Mouse (Mus musculus) kidney, postnatal 25 days (tissue): ENCODE data around the gene Olfr301.

Source experiments
- DNase-seq, 2 experiments: peaks; one replicate each; pipeline ENCODE4 v3.0.0; 2021; ENCODE audit warnings: mixed read lengths in 2 of 2

Olfr301 gene

GRCm38 (mm10) chr7:86403546-86403945 lies at the start of gene Olfr301:
Gene Olfr301, plus strand, starts transcription at chr7:86403846.
- DNase-seq, result no peak

DNA sequence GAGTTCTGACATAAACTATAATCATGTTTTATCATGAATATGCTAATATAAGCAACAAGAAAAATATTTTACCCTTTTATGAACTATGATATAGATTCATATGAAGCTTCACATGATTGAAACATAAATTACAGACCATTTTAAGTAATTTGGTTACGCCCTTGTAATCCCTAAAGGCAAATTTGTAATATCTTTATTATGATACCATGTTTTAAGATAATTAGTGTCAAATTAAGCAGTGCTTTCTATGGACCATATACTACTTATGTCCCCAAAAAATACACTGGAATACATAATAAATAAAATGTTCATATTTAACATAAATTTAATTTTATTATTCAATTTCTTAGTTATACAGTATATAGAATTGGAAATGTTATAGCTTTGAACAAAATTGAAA lies 36.8 kb upstream of the Olfr301 start, which contains the start of gene Olfr305:
Gene Olfr305 (minus strand): TSS at position 101 of the 400 bp plus-strand sequence.
- DNase-seq, result no peak

GRCm38 (mm10) chr7:86385769-86386168 lies 17.9 kb upstream of the Olfr301 start:
- no peak for DNase-seq

GRCm38 (mm10) chr7:86386558-86386957 lies 17.1 kb upstream of the Olfr301 start, which contains the start of gene Olfr304:
Gene Olfr304, minus strand, starts transcription at chr7:86386658.
- no peak for DNase-seq

DNA sequence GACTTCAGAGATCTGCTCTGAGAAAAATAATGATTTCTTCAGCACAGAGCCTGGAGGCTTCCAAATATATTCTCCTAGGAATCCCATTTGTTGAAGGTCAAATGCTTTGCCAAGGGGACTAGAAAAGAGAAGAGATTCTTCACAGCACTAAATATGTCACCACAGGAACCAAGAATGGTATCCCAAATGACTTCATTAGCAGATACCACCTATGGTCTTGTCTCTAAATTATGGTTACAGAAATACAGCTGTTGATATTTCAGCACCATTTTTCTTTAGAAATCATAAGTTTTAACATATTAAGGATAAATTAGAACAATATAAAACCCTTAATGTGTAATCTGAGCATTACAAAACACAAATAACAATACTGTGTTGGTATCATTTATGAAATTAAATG lies 6.0 kb upstream of the Olfr301 start, which contains the start of gene Olfr303:
Gene Olfr303 (minus strand): TSS at position 101 of the 400 bp plus-strand sequence.
- DNase-seq, result no peak

DNA sequence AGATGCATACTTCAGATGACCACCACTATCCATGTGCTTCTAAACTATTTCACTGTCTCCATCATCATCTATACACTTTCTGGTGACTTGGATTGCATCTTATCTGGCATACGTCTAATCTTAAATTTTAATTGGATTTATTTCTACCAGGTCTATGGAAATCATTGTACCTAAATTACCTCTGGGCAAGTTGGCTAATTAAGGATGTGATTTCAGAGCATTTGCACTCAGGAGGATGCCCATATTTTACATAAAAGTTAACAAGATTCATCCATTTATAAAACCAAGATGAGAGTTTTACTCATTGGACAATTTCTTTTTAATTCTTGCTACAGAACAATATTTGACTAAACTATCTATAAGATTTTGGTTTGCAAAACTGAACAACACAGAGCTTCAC lies 56.0 kb downstream of the Olfr301 start, which contains the start of gene Olfr299:
Gene Olfr299 (plus strand): TSS at position 301 of the 400 bp plus-strand sequence.
- no peak for DNase-seq
